Mouse (Mus musculus): ENCODE measurements around the gene Nfkb1. TPM values are rescaled to one million over a fixed set of nuclear protein-coding genes. Genes with fewer than 3 reads are reported as not detected.

The Nfkb1 gene
- polyA plus RNA-seq, 1 experiment from 2014 or later = 6.8 TPM

GRCm38 (mm10) chr3:135711613-135712012 is 20.3 kb upstream of the Nfkb1 start:
- no peak overlapping the region for H3K9ac ChIP-seq (ENCODE audit: low read depth, low read length)
- H3K27me3 ChIP-seq (ENCODE audit: control insufficient read depth, insufficient read depth, low read depth, low read length) = no peaks in the 10 kb centered on the region
- no peak overlapping the region for H3K27ac ChIP-seq (ENCODE audit: low read length)
- H3K4me1 ChIP-seq (ENCODE audit: control insufficient read depth, insufficient read depth, low read length) = no peaks in the 10 kb centered on the region
- H3K9me3 ChIP-seq (replicated peaks; ENCODE audit: control insufficient read depth, low read length, poor library complexity, severe bottlenecking) = no peaks in the 10 kb centered on the region
- no peak overlapping the region for H3K4me2 ChIP-seq (ENCODE audit: low read length)
- WGBS = 94% methylated on average over 4 of the region's 4 CpGs
- H3K4me3 ChIP-seq (ENCODE audit: low read depth, low read length) = no peak overlapping the region
- no peaks in the 10 kb centered on the region for H3K36me3 ChIP-seq (ENCODE audit: control insufficient read depth, insufficient read depth, low read length)
- no peak for ATAC-seq

- WGBS = 95% methylated on average over 9 of the region's 9 CpGs
- ATAC-seq = no peak
- Histone ChIP-seq H3K27ac (ENCODE audit: low read length) (no peak overlapping the region), H3K9ac (ENCODE audit: low read depth, low read length) (no peak overlapping the region), H3K36me3 (ENCODE audit: control insufficient read depth, insufficient read depth, low read length) (no peaks in the 10 kb centered on the region), H3K4me3 (ENCODE audit: low read depth, low read length) (no peak overlapping the region), H3K4me1 (ENCODE audit: control insufficient read depth, insufficient read depth, low read length) (no peaks in the 10 kb centered on the region), H3K27me3 (ENCODE audit: control insufficient read depth, insufficient read depth, low read depth, low read length) (no peaks in the 10 kb centered on the region), H3K4me2 (ENCODE audit: low read length) (no peak overlapping the region), H3K9me3 (replicated peaks; ENCODE audit: control insufficient read depth, low read length, poor library complexity, severe bottlenecking) (no peaks in the 10 kb centered on the region)
Observed at GRCm38 (mm10) chr3:135711040-135711570, 19.8 kb upstream of the Nfkb1 start.

- no peak overlapping the region for H3K4me2 ChIP-seq (ENCODE audit: low read length)
- WGBS = 64% methylated on average over 2 of the region's 2 CpGs
- no peak for ATAC-seq
Observed at GRCm38 (mm10) chr3:135703307-135703706, 12.0 kb upstream of the Nfkb1 start.

GRCm38 (mm10) chr3:135702658-135703057 is 11.3 kb upstream of the Nfkb1 start:
- ATAC-seq = no peak
- Histone ChIP-seq H3K4me3 (ENCODE audit: low read depth, low read length) (no peak overlapping the region), H3K9ac (ENCODE audit: low read depth, low read length) (no peak overlapping the region), H3K9me3 (replicated peaks; ENCODE audit: control insufficient read depth, low read length, poor library complexity, severe bottlenecking) (no peaks in the 10 kb centered on the region), H3K27ac (ENCODE audit: low read length) (no peak overlapping the region), H3K4me2 (ENCODE audit: low read length) (no peak overlapping the region), H3K27me3 (ENCODE audit: control insufficient read depth, insufficient read depth, low read depth, low read length) (no peaks in the 10 kb centered on the region), H3K36me3 (ENCODE audit: control insufficient read depth, insufficient read depth, low read length) (no peaks in the 10 kb centered on the region), H3K4me1 (ENCODE audit: control insufficient read depth, insufficient read depth, low read length) (no peaks in the 10 kb centered on the region)
- 97% methylated on average over 5 of the region's 5 CpGs for WGBS

More at GRCm38 (mm10) chr3:135703307-135703706, 12.0 kb upstream of the Nfkb1 start:
- Histone ChIP-seq H3K4me3 (ENCODE audit: low read depth, low read length) (no peak overlapping the region), H3K4me1 (ENCODE audit: control insufficient read depth, insufficient read depth, low read length) (no peaks in the 10 kb centered on the region), H3K9ac (ENCODE audit: low read depth, low read length) (no peak overlapping the region), H3K27me3 (ENCODE audit: control insufficient read depth, insufficient read depth, low read depth, low read length) (no peaks in the 10 kb centered on the region), H3K9me3 (replicated peaks; ENCODE audit: control insufficient read depth, low read length, poor library complexity, severe bottlenecking) (no peaks in the 10 kb centered on the region), H3K27ac (ENCODE audit: low read length) (no peak overlapping the region), H3K36me3 (ENCODE audit: control insufficient read depth, insufficient read depth, low read length) (no peaks in the 10 kb centered on the region)

- Histone ChIP-seq H3K4me3 (ENCODE audit: low read depth, low read length) (no peak overlapping the region), H3K36me3 (ENCODE audit: control insufficient read depth, insufficient read depth, low read length) (no peaks in the 10 kb centered on the region), H3K9me3 (replicated peaks; ENCODE audit: control insufficient read depth, low read length, poor library complexity, severe bottlenecking) (no peaks in the 10 kb centered on the region), H3K4me1 (ENCODE audit: control insufficient read depth, insufficient read depth, low read length) (no peaks in the 10 kb centered on the region), H3K27me3 (ENCODE audit: control insufficient read depth, insufficient read depth, low read depth, low read length) (no peaks in the 10 kb centered on the region), H3K4me2 (ENCODE audit: low read length) (no peak overlapping the region), H3K9ac (ENCODE audit: low read depth, low read length) (no peak overlapping the region), H3K27ac (ENCODE audit: low read length) (no peak overlapping the region)
- 57% methylated on average over 10 of the region's 10 CpGs for WGBS
- no peak for ATAC-seq
Observed at GRCm38 (mm10) chr3:135699523-135700264, 8.3 kb upstream of the Nfkb1 start.

- 62% methylated on average over 12 of the region's 12 CpGs for WGBS
- Histone ChIP-seq H3K4me2 (ENCODE audit: low read length) (no peak overlapping the region), H3K4me3 (ENCODE audit: low read depth, low read length) (no peak overlapping the region)
Observed at GRCm38 (mm10) chr3:135698466-135698975, 7.2 kb upstream of the Nfkb1 start.

GRCm38 (mm10) chr3:135696262-135696661 is 4.9 kb upstream of the Nfkb1 start:
- no peak for ATAC-seq
- peaks cover 9% of the 10 kb centered on the region for H3K4me1 ChIP-seq (ENCODE audit: control insufficient read depth, insufficient read depth, low read length)
- no peak overlapping the region for H3K4me2 ChIP-seq (ENCODE audit: low read length)
- no peaks in the 10 kb centered on the region for H3K36me3 ChIP-seq (ENCODE audit: control insufficient read depth, insufficient read depth, low read length)
- no peak overlapping the region for H3K27ac ChIP-seq (ENCODE audit: low read length)
- H3K9me3 ChIP-seq (replicated peaks; ENCODE audit: control insufficient read depth, low read length, poor library complexity, severe bottlenecking) = no peaks in the 10 kb centered on the region
- H3K27me3 ChIP-seq (ENCODE audit: control insufficient read depth, insufficient read depth, low read depth, low read length) = no peaks in the 10 kb centered on the region
- no peak overlapping the region for H3K4me3 ChIP-seq (ENCODE audit: low read depth, low read length)
- H3K9ac ChIP-seq (ENCODE audit: low read depth, low read length) = no peak overlapping the region
- WGBS = 88% methylated on average over 8 of the region's 8 CpGs

More at GRCm38 (mm10) chr3:135698466-135698975, 7.2 kb upstream of the Nfkb1 start:
- ATAC-seq = no peak
- Histone ChIP-seq H3K9ac (ENCODE audit: low read depth, low read length) (no peak overlapping the region), H3K36me3 (ENCODE audit: control insufficient read depth, insufficient read depth, low read length) (no peaks in the 10 kb centered on the region), H3K4me1 (ENCODE audit: control insufficient read depth, insufficient read depth, low read length) (no peaks in the 10 kb centered on the region), H3K27ac (ENCODE audit: low read length) (no peak overlapping the region), H3K27me3 (ENCODE audit: control insufficient read depth, insufficient read depth, low read depth, low read length) (no peaks in the 10 kb centered on the region), H3K9me3 (replicated peaks; ENCODE audit: control insufficient read depth, low read length, poor library complexity, severe bottlenecking) (no peaks in the 10 kb centered on the region)

GRCm38 (mm10) chr3:135692999-135693398 is 1.7 kb upstream of the Nfkb1 start:
- no peak for ATAC-seq
- no peak overlapping the region for H3K27ac ChIP-seq (ENCODE audit: low read length)
- WGBS = 8% methylated on average over 3 of the region's 3 CpGs

GRCm38 (mm10) chr3:135690568-135691190 is 668 bp downstream of the Nfkb1 start:
- no peaks in the 10 kb centered on the region for H3K9me3 ChIP-seq (replicated peaks; ENCODE audit: control insufficient read depth, low read length, poor library complexity, severe bottlenecking)
- H3K4me1 ChIP-seq (ENCODE audit: control insufficient read depth, insufficient read depth, low read length) = peaks cover 13% of the 10 kb centered on the region
- H3K36me3 ChIP-seq (ENCODE audit: control insufficient read depth, insufficient read depth, low read length) = no peaks in the 10 kb centered on the region
- peak; percentile 76 for ATAC-seq
- WGBS = under 1% methylated on average over 41 of the region's 47 CpGs
- peak overlapping the region; percentile 86 for H3K4me2 ChIP-seq (ENCODE audit: low read length)
- H3K9ac ChIP-seq (ENCODE audit: low read depth, low read length) = peak overlapping the region; percentile 94
- peak overlapping the region; percentile 92 for H3K27ac ChIP-seq (ENCODE audit: low read length)
- no peaks in the 10 kb centered on the region for H3K27me3 ChIP-seq (ENCODE audit: control insufficient read depth, insufficient read depth, low read depth, low read length)
- peak overlapping the region; percentile 90 for H3K4me3 ChIP-seq (ENCODE audit: low read depth, low read length)

More at GRCm38 (mm10) chr3:135692999-135693398, 1.7 kb upstream of the Nfkb1 start:
- H3K27me3 ChIP-seq (ENCODE audit: control insufficient read depth, insufficient read depth, low read depth, low read length) = no peaks in the 10 kb centered on the region
- H3K9ac ChIP-seq (ENCODE audit: low read depth, low read length) = no peak overlapping the region
- H3K4me1 ChIP-seq (ENCODE audit: control insufficient read depth, insufficient read depth, low read length) = peaks cover 13% of the 10 kb centered on the region
- H3K4me2 ChIP-seq (ENCODE audit: low read length) = no peak overlapping the region
- H3K4me3 ChIP-seq (ENCODE audit: low read depth, low read length) = no peak overlapping the region
- no peaks in the 10 kb centered on the region for H3K9me3 ChIP-seq (replicated peaks; ENCODE audit: control insufficient read depth, low read length, poor library complexity, severe bottlenecking)
- H3K36me3 ChIP-seq (ENCODE audit: control insufficient read depth, insufficient read depth, low read length) = no peaks in the 10 kb centered on the region

Measured in midbrain, embryonic 16.5 days (tissue).